Mouse (Mus musculus) thymus, postnatal 4 days (tissue): ENCODE results near the gene Fthl17c.
"Not testable (repeated sequence)": the region's sequence is repeated elsewhere in the genome, so short reads cannot be mapped to it uniquely, and the experiment has no call there.

ENCODE experiments used
- DNase-seq: peaks from one replicate; pipeline ENCODE4 v3.0.0; 2021

Fthl17c gene

DNA sequence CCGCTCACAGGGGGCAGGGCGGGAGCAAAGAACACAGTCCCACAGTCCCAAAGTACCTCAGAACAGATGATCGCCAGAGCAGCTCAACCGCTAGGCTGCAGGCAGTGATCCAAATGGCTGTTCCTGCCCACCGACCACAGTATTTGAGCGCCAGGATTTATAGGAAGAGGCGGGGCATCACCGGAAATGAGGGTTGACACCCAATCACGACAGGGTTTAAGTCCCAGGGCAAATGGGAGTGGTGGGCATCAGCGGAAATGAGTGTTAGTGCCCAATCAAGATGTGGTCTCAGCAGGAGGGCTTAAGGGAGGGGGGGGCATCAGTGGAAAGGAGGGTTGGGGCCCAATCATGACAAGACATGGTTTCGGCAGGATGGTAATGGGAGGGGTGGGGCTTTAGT is at the start of gene Fthl17c:
Gene Fthl17c (minus strand): TSS at position 101 of the 400 bp plus-strand sequence.
- DNase-seq = not testable (repeated sequence)

DNA sequence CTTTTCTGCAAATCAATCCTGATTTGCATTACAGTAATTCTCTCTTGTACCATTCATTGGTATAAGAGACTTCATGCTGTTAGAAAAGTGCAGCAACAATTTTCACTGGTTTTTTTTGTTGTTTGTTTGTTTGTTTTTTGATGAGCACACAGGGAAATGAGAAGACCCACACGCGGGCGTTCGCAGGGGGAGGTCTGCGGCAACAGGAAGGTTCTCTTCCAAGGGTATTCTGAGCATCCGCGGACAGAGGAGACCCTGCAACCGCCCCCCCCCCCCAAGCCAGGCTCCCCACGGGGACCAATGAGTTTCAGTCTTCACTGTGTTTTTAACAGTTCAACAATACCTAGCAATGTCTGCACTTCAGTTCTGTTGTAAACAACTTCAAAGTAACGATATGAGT is 43.1 kb upstream of the Fthl17c start:
- no peak for DNase-seq

DNA sequence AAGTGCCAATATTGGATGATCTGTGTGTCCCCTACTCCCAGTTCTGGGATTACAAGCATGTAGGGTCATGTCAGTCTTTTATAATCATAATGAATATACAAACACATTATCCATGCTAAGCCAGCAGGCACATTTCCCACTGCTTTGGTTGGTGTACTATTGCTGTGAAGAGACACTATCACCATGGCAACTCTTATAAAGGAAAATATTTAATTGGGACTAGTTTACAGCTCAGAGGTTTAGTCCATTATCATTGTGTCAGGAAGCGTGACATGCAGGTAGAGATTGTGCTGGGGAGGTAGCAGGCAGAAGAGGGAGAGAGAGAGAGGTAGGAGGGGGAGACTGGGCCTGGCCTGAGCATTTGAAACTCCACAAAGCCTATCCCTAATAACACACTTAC is 39.7 kb upstream of the Fthl17c start:
- DNase-seq = no peak

GRCm38 (mm10) chrX:8986655-8987054 is 10.3 kb upstream of the Fthl17c start, which contains the start of gene Fthl17d:
Gene Fthl17d (minus strand): TSS chrX:8986755.
- not testable (repeated sequence) for DNase-seq

DNA sequence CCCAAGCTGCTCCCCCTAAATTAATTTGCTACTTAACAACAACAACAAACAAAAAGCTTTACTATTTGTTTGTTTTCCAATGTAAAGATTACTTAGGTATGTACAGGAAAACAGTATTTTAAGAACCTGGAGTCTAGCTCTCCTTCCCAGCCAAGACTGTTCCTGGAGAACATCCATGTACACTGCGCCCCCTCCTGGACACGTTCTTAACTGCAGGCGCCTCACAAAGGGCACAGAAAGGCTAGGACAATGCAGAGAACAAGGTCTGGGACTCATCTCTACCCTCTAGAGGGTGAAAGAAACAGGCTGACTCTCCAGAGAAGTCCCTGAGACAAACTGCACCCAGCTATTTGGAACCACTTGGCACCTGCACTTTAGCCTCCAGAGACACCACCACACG is 11.7 kb downstream of the Fthl17c start:
- peak; percentile 10 for DNase-seq

DNA sequence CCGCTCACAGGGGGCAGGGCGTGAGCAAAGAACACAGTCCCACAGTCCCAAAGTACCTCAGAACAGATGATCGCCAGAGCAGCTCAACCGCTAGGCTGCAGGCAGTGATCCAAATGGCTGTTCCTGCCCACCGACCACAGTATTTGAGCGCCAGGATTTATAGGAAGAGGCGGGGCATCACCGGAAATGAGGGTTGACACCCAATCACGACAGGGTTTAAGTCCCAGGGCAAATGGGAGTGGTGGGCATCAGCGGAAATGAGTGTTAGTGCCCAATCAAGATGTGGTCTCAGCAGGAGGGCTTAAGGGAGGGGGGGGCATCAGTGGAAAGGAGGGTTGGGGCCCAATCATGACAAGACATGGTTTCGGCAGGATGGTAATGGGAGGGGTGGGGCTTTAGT is 13.5 kb downstream of the Fthl17c start, which contains the start of gene Fthl17b:
Gene Fthl17b (minus strand): TSS at position 101 of the 400 bp plus-strand sequence.
- DNase-seq = not testable (repeated sequence)

DNA sequence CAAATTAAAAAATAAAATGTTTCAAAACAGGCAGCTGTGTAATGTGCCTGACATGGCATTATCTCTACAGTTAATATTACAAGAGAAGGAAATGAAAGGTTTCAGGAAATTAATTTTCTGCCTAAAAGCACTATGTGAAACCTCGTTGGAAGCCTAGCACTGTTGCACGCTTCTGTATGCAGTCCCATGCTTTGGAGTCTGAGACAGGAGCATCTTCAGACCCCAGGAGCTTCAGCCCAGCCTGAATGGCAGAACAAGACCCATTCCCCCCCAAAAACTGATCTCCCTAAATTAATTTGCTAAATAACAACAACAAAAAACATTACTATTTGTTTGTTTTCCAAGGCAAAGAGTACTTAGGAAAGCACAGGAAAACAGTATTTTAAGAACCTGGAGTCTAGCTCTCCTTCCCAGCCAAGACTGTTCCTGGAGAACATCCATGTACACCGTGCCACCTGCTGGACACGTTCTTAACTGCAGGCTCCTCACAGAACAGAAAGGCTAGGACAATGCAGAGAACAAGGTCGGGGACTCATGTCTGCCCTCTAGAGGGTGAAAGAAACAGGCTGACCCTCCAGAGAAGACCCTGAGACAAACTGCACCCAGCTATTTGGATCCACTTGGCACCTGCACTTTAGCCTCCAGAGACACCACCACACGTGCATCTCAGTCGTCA is 28.1 kb downstream of the Fthl17c start:
- DNase-seq = peak; percentile 73

DNA sequence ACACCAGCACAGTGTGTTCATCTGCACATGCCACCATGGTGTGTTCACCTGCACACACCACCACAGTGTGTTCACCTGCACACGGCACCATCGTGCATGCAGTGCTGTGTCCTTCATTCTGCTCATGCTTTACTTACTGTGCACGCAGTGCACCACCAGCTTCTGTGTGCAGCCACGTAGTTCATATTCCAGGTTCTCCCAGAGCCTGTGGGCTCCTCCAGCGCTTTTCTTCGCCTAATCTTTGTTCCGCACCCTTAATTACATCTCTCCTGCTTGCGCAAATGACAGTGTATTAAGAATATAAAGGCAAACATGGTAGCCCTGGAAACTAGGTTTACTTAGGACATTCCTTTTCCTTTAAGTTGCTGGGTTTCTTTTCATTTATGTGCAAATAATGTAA is 32.3 kb downstream of the Fthl17c start:
- DNase-seq = no peak

DNA sequence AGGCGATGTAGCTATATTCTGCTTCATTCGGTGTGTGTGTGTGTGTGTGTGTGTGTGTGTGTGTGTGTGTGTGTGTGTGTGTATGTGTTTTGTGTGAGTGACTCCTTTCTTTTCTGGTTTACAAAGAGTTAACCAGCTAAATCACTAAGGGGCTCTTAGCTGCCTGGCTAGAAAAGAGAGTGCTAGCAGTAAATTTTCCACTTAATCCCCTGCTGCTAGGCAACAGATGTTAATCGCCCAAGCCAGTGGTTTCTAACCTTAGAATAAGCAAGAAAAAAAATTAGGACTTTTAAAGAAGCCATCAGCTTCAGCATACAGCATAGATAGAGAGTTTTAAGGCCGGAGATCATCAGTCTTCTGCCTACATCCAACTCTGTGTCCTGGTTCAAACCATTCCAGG is 49.1 kb downstream of the Fthl17c start:
- no peak for DNase-seq
